Mouse (Mus musculus): ENCODE data around the gene Gm13090. TPM values are rescaled to one million over a fixed set of nuclear protein-coding genes. Genes with fewer than 3 reads are reported as not detected.

Gm13090 gene
- polyA plus RNA-seq, 1 experiment from 2014 or later = not detected

DNA sequence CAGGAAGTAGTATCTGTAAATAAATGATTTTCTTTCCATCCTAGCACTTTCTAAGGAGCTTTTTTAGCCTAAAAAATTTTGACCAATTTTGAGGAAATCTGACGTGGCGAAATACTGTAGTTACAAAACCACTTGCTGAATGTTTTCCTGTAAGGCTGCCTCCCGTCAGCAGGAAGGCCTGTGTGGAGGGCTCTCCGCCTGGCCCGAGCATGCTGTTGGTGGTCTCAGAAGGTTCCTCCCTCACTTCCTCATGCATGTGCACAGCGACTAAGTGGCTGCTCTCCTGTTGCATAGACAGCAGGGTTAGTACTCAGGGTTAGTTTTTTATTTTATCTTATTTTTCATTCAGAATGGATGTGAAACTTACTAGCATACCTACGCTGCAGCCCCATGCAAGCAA is 18.4 kb upstream of the Gm13090 start:
- no peak overlapping the region for H3K4me2 ChIP-seq
- H3K36me3 ChIP-seq (ENCODE audit: poor library complexity, severe bottlenecking) = peaks cover 96% of the 10 kb centered on the region
- H3K4me1 ChIP-seq = no peaks in the 10 kb centered on the region
- no peaks in the 10 kb centered on the region for H3K9me3 ChIP-seq (replicated peaks)
- no peak overlapping the region for H3K9ac ChIP-seq
- H3K4me3 ChIP-seq = no peak overlapping the region
- no peaks in the 10 kb centered on the region for H3K27me3 ChIP-seq
- H3K27ac ChIP-seq = no peak overlapping the region
- 93% methylated on average over 7 of the region's 7 CpGs for WGBS
- no peak for ATAC-seq

DNA sequence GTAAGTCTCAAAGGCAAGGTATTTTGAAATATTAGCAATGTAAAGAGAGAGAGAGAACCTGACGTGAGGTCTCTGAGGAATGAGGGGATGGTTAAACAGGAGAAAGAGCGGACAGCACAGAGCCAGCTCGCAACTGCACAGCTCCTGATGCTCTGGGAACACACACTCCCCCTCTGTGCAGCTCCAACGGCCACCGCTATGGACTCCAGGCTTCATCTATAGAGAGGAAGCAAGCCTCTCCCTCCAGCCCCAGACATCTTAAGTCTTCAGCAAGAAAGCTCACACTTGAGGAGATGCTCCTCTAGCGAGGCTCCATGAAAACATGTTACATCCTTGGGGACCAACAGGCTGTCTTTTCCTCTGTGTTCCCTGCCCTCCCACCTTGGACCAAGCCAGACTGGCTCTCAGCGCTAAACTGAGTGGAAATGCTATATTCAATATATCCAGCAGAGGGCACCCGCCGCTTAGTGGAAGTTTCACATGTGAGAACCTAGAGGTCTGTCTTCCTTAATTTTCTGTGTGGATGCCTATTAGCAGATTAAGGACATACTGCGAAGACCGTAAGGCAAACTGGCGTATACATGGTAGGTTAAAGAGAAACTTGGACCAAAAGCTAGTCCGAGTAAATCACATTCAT is 16.1 kb upstream of the Gm13090 start:
- Histone ChIP-seq H3K4me2 (no peak overlapping the region), H3K4me3 (no peak overlapping the region), H3K36me3 (ENCODE audit: poor library complexity, severe bottlenecking) (peaks cover 98% of the 10 kb centered on the region), H3K27ac (no peak overlapping the region), H3K9ac (no peak overlapping the region), H3K27me3 (no peaks in the 10 kb centered on the region), H3K9me3 (replicated peaks) (no peaks in the 10 kb centered on the region), H3K4me1 (no peaks in the 10 kb centered on the region)
- WGBS = 57% methylated on average over 13 of the region's 13 CpGs
- ATAC-seq = peak; percentile 82

GRCm38 (mm10) chr4:151074817-151075216 is 14.6 kb upstream of the Gm13090 start:
- WGBS = 94% methylated on average over 15 of the region's 15 CpGs
- H3K9ac ChIP-seq = no peak overlapping the region
- H3K4me1 ChIP-seq = no peaks in the 10 kb centered on the region
- no peak for ATAC-seq
- H3K27me3 ChIP-seq = no peaks in the 10 kb centered on the region
- H3K36me3 ChIP-seq (ENCODE audit: poor library complexity, severe bottlenecking) = peaks cover 98% of the 10 kb centered on the region
- H3K9me3 ChIP-seq (replicated peaks) = no peaks in the 10 kb centered on the region
- no peak overlapping the region for H3K27ac ChIP-seq
- no peak overlapping the region for H3K4me3 ChIP-seq
- no peak overlapping the region for H3K4me2 ChIP-seq

DNA sequence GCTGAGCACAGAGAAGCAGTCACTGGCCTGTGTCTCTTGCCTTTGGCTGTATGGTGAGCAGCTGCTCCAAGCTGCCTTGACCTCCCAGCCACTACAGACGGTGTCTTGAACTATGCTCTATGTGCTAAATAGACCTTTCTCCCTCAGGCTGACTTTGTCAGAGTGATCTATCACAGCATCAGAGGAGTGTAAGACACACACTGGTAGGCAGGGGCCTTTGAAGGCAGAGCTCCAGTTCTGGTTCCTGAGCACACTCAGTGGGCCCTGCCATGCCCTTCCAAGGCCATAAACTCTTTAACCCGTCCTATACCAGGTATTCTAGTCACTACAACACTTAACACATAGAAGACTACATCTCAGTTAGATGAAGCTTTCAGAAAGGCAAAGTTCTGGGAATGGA is 8.0 kb upstream of the Gm13090 start:
- Histone ChIP-seq H3K27me3 (no peaks in the 10 kb centered on the region), H3K9ac (no peak overlapping the region), H3K4me2 (no peak overlapping the region), H3K4me3 (no peak overlapping the region), H3K36me3 (ENCODE audit: poor library complexity, severe bottlenecking) (peaks cover 99% of the 10 kb centered on the region), H3K4me1 (no peaks in the 10 kb centered on the region), H3K9me3 (replicated peaks) (no peaks in the 10 kb centered on the region), H3K27ac (no peak overlapping the region)
- no peak for ATAC-seq
- 92% methylated on average over 2 of the region's 2 CpGs for WGBS

DNA sequence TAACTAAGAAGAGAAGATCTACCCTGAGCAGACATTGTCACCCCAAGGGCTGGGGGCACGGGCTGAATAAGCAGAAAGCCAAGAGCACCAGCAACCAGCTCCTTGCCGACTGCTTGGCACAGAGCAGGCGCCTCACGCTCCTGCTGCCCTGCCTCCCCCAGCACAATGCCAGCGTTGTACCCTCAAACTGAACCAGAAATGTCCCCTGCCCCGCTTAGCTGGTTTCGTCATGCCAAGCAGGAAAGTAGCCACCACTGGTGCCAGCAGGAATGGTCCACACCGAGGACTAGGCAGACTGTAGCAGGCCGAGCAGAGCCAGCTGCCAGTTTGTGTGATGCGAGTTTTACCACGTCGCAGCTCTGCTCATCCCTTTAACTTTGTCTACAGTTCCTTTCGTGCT is 7.4 kb upstream of the Gm13090 start:
- no peak overlapping the region for H3K4me2 ChIP-seq
- no peaks in the 10 kb centered on the region for H3K27me3 ChIP-seq
- H3K27ac ChIP-seq = no peak overlapping the region
- H3K9ac ChIP-seq = no peak overlapping the region
- 95% methylated on average over 13 of the region's 13 CpGs for WGBS
- ATAC-seq = no peak
- no peaks in the 10 kb centered on the region for H3K4me1 ChIP-seq
- H3K36me3 ChIP-seq (ENCODE audit: poor library complexity, severe bottlenecking) = peaks cover 99% of the 10 kb centered on the region
- no peak overlapping the region for H3K4me3 ChIP-seq
- H3K9me3 ChIP-seq (replicated peaks) = no peaks in the 10 kb centered on the region

- H3K4me1 ChIP-seq = no peaks in the 10 kb centered on the region
- WGBS = 80% methylated on average over 5 of the region's 5 CpGs
- no peak for ATAC-seq
- H3K4me2 ChIP-seq = no peak overlapping the region
- no peaks in the 10 kb centered on the region for H3K9me3 ChIP-seq (replicated peaks)
- H3K27me3 ChIP-seq = no peaks in the 10 kb centered on the region
- no peak overlapping the region; the same call in 1 of the 2 replicates for H3K9ac ChIP-seq
- H3K27ac ChIP-seq = no peak overlapping the region
- H3K36me3 ChIP-seq (ENCODE audit: poor library complexity, severe bottlenecking) = peaks cover 99% of the 10 kb centered on the region
- H3K4me3 ChIP-seq = no peak overlapping the region
Measured at GRCm38 (mm10) chr4:151083027-151083426, 6.3 kb upstream of the Gm13090 start.

GRCm38 (mm10) chr4:151087358-151087757 is 2.0 kb upstream of the Gm13090 start:
- no peaks in the 10 kb centered on the region for H3K27me3 ChIP-seq
- no peak overlapping the region for H3K27ac ChIP-seq
- H3K9ac ChIP-seq = no peak overlapping the region
- no peak overlapping the region for H3K4me2 ChIP-seq
- H3K9me3 ChIP-seq (replicated peaks) = no peaks in the 10 kb centered on the region
- H3K4me3 ChIP-seq = no peak overlapping the region
- no peak for ATAC-seq
- WGBS = 94% methylated on average over 1 of the region's 1 CpGs
- H3K4me1 ChIP-seq = peaks cover 27% of the 10 kb centered on the region
- peaks cover 68% of the 10 kb centered on the region for H3K36me3 ChIP-seq (ENCODE audit: poor library complexity, severe bottlenecking)

DNA sequence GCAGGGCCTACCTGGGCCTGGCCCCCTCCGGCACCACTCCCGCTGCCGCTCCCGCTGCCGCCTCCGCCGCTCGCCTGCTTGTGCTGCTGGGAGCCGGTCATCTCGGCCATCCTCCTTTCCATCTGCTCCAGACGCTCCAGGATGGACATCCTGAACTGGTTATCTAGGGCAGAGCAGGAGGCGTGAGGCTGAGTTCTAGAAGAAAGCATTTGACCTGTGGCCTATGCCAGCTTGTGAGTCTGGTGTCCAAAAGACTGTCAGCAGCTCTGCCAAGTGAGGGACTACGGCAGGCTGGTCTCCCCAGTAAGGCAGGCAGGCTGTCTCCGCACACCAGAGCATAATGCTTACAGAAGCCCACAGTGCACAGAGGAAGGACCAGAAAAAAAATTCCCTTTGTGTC is 551 bp upstream of the Gm13090 start:
- H3K27ac ChIP-seq = no peak overlapping the region
- ATAC-seq = no peak
- H3K4me1 ChIP-seq = peaks cover 27% of the 10 kb centered on the region
- peak overlapping the region; percentile 39; the same call in 1 of the 2 replicates for H3K9ac ChIP-seq
- H3K4me2 ChIP-seq = no peak overlapping the region
- no peaks in the 10 kb centered on the region for H3K27me3 ChIP-seq
- 92% methylated on average over 14 of the region's 14 CpGs for WGBS
- H3K36me3 ChIP-seq (ENCODE audit: poor library complexity, severe bottlenecking) = peaks cover 61% of the 10 kb centered on the region
- no peak overlapping the region for H3K4me3 ChIP-seq
- no peaks in the 10 kb centered on the region for H3K9me3 ChIP-seq (replicated peaks)

DNA sequence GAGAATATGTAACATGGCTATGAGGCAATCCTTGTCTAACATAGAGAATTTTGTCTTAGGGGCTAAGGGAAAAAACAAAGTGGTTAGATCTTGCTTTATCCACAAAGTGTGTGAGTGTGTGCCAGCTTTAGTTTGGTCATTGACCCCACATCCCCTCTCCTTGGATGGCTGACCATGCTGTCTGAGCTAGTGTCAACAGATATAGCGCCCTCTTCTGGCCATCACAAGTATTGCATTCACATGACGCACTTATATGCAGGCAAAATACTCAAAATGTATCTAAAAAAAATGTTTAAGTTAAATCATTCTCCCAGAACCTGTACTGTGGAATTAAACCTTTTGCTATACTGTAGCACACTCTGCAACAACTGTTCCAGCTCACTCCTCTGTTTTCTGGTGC is 5.8 kb downstream of the Gm13090 start:
- peaks cover 50% of the 10 kb centered on the region for H3K4me1 ChIP-seq
- no peak overlapping the region for H3K4me2 ChIP-seq
- H3K9ac ChIP-seq = no peak overlapping the region
- H3K9me3 ChIP-seq (replicated peaks) = no peaks in the 10 kb centered on the region
- 32% methylated on average over 2 of the region's 2 CpGs for WGBS
- ATAC-seq = no peak
- H3K4me3 ChIP-seq = no peak overlapping the region
- H3K27me3 ChIP-seq = no peaks in the 10 kb centered on the region
- peaks cover 24% of the 10 kb centered on the region; the same call in 1 of the 2 replicates for H3K36me3 ChIP-seq (ENCODE audit: poor library complexity, severe bottlenecking)
- H3K27ac ChIP-seq = no peak overlapping the region

- H3K36me3 ChIP-seq (ENCODE audit: poor library complexity, severe bottlenecking) = peaks cover 24% of the 10 kb centered on the region; the same call in 1 of the 2 replicates
- H3K4me3 ChIP-seq = no peak overlapping the region
- no peak for ATAC-seq
- no peaks in the 10 kb centered on the region for H3K9me3 ChIP-seq (replicated peaks)
- no peak overlapping the region for H3K9ac ChIP-seq
- H3K4me2 ChIP-seq = no peak overlapping the region
- peaks cover 49% of the 10 kb centered on the region for H3K4me1 ChIP-seq
- no peak overlapping the region for H3K27ac ChIP-seq
- no peaks in the 10 kb centered on the region for H3K27me3 ChIP-seq
- WGBS = 85% methylated on average over 18 of the region's 18 CpGs
Measured at GRCm38 (mm10) chr4:151096334-151097103, 7.1 kb downstream of the Gm13090 start.

DNA sequence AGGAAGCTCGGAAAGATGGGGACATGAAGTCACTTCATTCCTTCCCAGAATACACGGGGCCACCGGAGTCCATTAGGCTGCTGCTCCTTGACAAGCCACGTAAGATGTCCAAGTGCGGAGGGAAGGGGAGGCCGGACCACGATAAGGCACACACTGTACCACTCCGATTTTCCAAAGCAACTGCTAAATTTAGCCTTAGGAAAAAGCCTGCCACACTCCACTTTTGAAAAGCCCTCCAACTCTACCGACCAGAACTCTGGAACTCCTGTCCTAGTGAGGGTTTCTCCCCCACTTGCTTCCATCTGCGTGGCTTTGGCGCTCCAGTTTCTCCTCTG is 7.7 kb downstream of the Gm13090 start:
- 0 out of 2 replicates have a peak overlapping the region, but pooled peaks have one; percentile 35 for H3K27ac ChIP-seq

DNA sequence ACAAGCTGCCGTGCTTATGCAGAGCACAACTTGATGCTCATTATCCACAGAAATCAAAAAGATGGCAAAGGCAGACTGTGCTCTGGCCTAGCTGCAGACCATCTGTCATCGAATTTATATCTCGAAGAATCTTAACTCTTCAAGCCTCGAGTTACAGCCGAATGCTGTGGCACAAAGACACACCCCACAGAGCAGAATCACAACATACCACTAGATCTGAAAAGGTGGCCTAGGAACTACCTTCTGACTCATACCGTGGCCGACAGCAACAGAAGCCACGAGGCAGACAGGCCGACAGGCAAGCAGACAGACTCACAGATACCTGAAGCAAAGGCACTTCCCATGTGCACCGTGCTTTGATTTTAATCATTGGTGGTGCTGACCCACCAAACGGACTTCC is 14.3 kb downstream of the Gm13090 start:
- Histone ChIP-seq H3K27me3 (no peaks in the 10 kb centered on the region), H3K27ac (peak overlapping the region; percentile 83), H3K9ac (0 out of 2 replicates have a peak overlapping the region, but pooled peaks have one; percentile 16), H3K9me3 (replicated peaks) (no peaks in the 10 kb centered on the region), H3K4me3 (no peak overlapping the region), H3K4me1 (peaks cover 74% of the 10 kb centered on the region), H3K36me3 (ENCODE audit: poor library complexity, severe bottlenecking) (peaks cover 3% of the 10 kb centered on the region; the same call in 1 of the 2 replicates), H3K4me2 (peak overlapping the region; percentile 22; the same call in 1 of the 2 replicates)
- no peak for ATAC-seq
- WGBS = 81% methylated on average over 11 of the region's 11 CpGs

More for the DNA sequence above, 7.7 kb downstream of the Gm13090 start:
- Histone ChIP-seq H3K4me2 (no peak overlapping the region), H3K9me3 (replicated peaks) (no peaks in the 10 kb centered on the region), H3K36me3 (ENCODE audit: poor library complexity, severe bottlenecking) (peaks cover 24% of the 10 kb centered on the region; the same call in 1 of the 2 replicates), H3K4me1 (peaks cover 49% of the 10 kb centered on the region), H3K9ac (0 out of 2 replicates have a peak overlapping the region, but pooled peaks have one; percentile 13), H3K4me3 (no peak overlapping the region), H3K27me3 (no peaks in the 10 kb centered on the region)
- no peak for ATAC-seq
- WGBS = 85% methylated on average over 11 of the region's 11 CpGs

All from forebrain, embryonic 13.5 days (tissue).